Mouse (Mus musculus): ENCODE results near the gene Mutyh.

Gene Mutyh

GRCm38 (mm10) chr4:116807197-116808129 lies at the start of gene Mutyh, which contains the start of gene Toe1:
TSS of gene Mutyh (plus strand) at chr4:116807723.
TSS of gene Toe1 (minus strand) at chr4:116807640.
- DNase-seq (ENCODE audit: low spot score) = peak; percentile 70

GRCm38 (mm10) chr4:116761914-116762313 lies 45.6 kb upstream of the Mutyh start:
- no peak for DNase-seq (ENCODE audit: low spot score)

GRCm38 (mm10) chr4:116764001-116764400 lies 43.5 kb upstream of the Mutyh start:
- no peak for DNase-seq (ENCODE audit: low spot score)

GRCm38 (mm10) chr4:116768510-116768909 lies 39.0 kb upstream of the Mutyh start:
- no peak for DNase-seq (ENCODE audit: low spot score)

- no peak for DNase-seq (ENCODE audit: low spot score)
Observed at GRCm38 (mm10) chr4:116769060-116769459, 38.5 kb upstream of the Mutyh start.

- DNase-seq (ENCODE audit: low spot score) = no peak
Observed at GRCm38 (mm10) chr4:116776391-116776790, 31.1 kb upstream of the Mutyh start.

GRCm38 (mm10) chr4:116777079-116777478 lies 30.4 kb upstream of the Mutyh start:
- no peak for DNase-seq (ENCODE audit: low spot score)

GRCm38 (mm10) chr4:116780541-116780940 lies 27.0 kb upstream of the Mutyh start:
- no peak for DNase-seq (ENCODE audit: low spot score)

- no peak for DNase-seq (ENCODE audit: low spot score)
Observed at GRCm38 (mm10) chr4:116781366-116781765, 26.2 kb upstream of the Mutyh start.

GRCm38 (mm10) chr4:116782171-116782570 lies 25.4 kb upstream of the Mutyh start:
- no peak for DNase-seq (ENCODE audit: low spot score)

GRCm38 (mm10) chr4:116786587-116786986 lies 20.9 kb upstream of the Mutyh start:
- no peak for DNase-seq (ENCODE audit: low spot score)

- DNase-seq (ENCODE audit: low spot score) = no peak
Observed at GRCm38 (mm10) chr4:116787985-116788760, 19.4 kb upstream of the Mutyh start.

GRCm38 (mm10) chr4:116788956-116789355 lies 18.6 kb upstream of the Mutyh start:
- peak; percentile 49 for DNase-seq (ENCODE audit: low spot score)

- no peak for DNase-seq (ENCODE audit: low spot score)
Observed at GRCm38 (mm10) chr4:116792453-116792852, 15.1 kb upstream of the Mutyh start.

- no peak for DNase-seq (ENCODE audit: low spot score)
Observed at GRCm38 (mm10) chr4:116794273-116794672, 13.2 kb upstream of the Mutyh start.

- DNase-seq (ENCODE audit: low spot score) = no peak
Observed at GRCm38 (mm10) chr4:116796442-116797110, 10.9 kb upstream of the Mutyh start.

- DNase-seq (ENCODE audit: low spot score) = no peak
Observed at GRCm38 (mm10) chr4:116799901-116800300, 7.6 kb upstream of the Mutyh start.

GRCm38 (mm10) chr4:116811012-116811411 lies 3.5 kb downstream of the Mutyh start:
- DNase-seq (ENCODE audit: low spot score) = no peak

GRCm38 (mm10) chr4:116815276-116815675 lies 7.8 kb downstream of the Mutyh start:
- no peak for DNase-seq (ENCODE audit: low spot score)

GRCm38 (mm10) chr4:116817486-116817885 lies 10.0 kb downstream of the Mutyh start:
- DNase-seq (ENCODE audit: low spot score) = no peak

GRCm38 (mm10) chr4:116819968-116820901 lies 12.7 kb downstream of the Mutyh start:
- DNase-seq (ENCODE audit: low spot score) = no peak

All from ovary, postnatal 10 days (tissue).